Mouse (Mus musculus): Measurements from ENCODE around the gene Mtcl1. TPM values are rescaled to one million over a fixed set of nuclear protein-coding genes. Genes with fewer than 3 reads are reported as not detected.

The Mtcl1 gene
- 1.8 and 2.2 TPM in 2 replicates for polyA plus RNA-seq (2015; fragmentation: Nextera tagmentation; extraction: Ambion mirVana)

GRCm38 (mm10) chr17:66449460-66450341 lies at the start of gene Mtcl1:
Mtcl1 (minus strand) TSS chr17:66449750.
- WGBS = under 1% methylated on average over 60 of the region's 76 CpGs
- peak within 1 kb of the TSS; percentile 73 for H3K9ac ChIP-seq (ENCODE audit: low read length)
- DNase-seq (ENCODE audit: low spot score) (peak; percentile 61), ATAC-seq (ENCODE audit: low FRiP score, low TSS enrichment) (peak; percentile 76)
- H3K9me3 ChIP-seq (ENCODE audit: control insufficient read depth, low read length) = no peaks in the 10 kb centered on the region
- peak within 1 kb of the TSS; percentile 95 for H3K4me2 ChIP-seq (replicated peaks; ENCODE audit: low read depth)
- peak within 1 kb of the TSS; percentile 77 for H3K4me3 ChIP-seq (ENCODE audit: low read depth, low read length)
- no peaks in the 10 kb centered on the region for H3K27me3 ChIP-seq (ENCODE audit: control insufficient read depth, insufficient read depth, low read length)
- H3K27ac ChIP-seq (replicated peaks) = peak within 1 kb of the TSS; percentile 78
- no peak for TF ChIP-seq EP300 (optimal IDR thresholded peaks at IDR 0.05)
- TF ChIP-seq CTCF (IDR thresholded peaks at IDR 0.05; ENCODE audit: low read depth) = peak; percentile 23; the same call in 1 of the 2 replicates
- no peaks in the 10 kb centered on the region; the same call in 1 of the 2 replicates for H3K4me1 ChIP-seq (replicated peaks; ENCODE audit: control insufficient read depth, insufficient read depth)
- no peaks in the 10 kb centered on the region for H3K36me3 ChIP-seq (ENCODE audit: control insufficient read depth, insufficient read depth, low read length)

GRCm38 (mm10) chr17:66498598-66498997 lies 49.0 kb upstream of the Mtcl1 start:
- Histone ChIP-seq H3K4me1 (replicated peaks; ENCODE audit: control insufficient read depth, insufficient read depth) (no peaks in the 10 kb centered on the region), H3K9ac (ENCODE audit: low read length) (no peak overlapping the region), H3K27ac (replicated peaks) (no peak overlapping the region), H3K4me3 (ENCODE audit: low read depth, low read length) (no peak overlapping the region), H3K4me2 (replicated peaks; ENCODE audit: low read depth) (no peak overlapping the region), H3K36me3 (ENCODE audit: control insufficient read depth, insufficient read depth, low read length) (peaks cover 14% of the 10 kb centered on the region), H3K27me3 (ENCODE audit: control insufficient read depth, insufficient read depth, low read length) (no peaks in the 10 kb centered on the region), H3K9me3 (ENCODE audit: control insufficient read depth, low read length) (no peaks in the 10 kb centered on the region)
- no peak for TF ChIP-seq CTCF (IDR thresholded peaks at IDR 0.05; ENCODE audit: low read depth)
- TF ChIP-seq EP300 (optimal IDR thresholded peaks at IDR 0.05) = no peak
- DNase-seq (ENCODE audit: low spot score) = no peak
- WGBS = 81% methylated on average over 14 of the region's 14 CpGs
- no peak for ATAC-seq (ENCODE audit: low FRiP score, low TSS enrichment)

GRCm38 (mm10) chr17:66496589-66496988 lies 47.0 kb upstream of the Mtcl1 start:
- DNase-seq (ENCODE audit: low spot score) (no peak), ATAC-seq (ENCODE audit: low FRiP score, low TSS enrichment) (no peak)
- no peaks in the 10 kb centered on the region for H3K27me3 ChIP-seq (ENCODE audit: control insufficient read depth, insufficient read depth, low read length)
- H3K27ac ChIP-seq (replicated peaks) = no peak overlapping the region
- TF ChIP-seq EP300 (optimal IDR thresholded peaks at IDR 0.05) (no peak), CTCF (IDR thresholded peaks at IDR 0.05; ENCODE audit: low read depth) (no peak)
- 90% methylated on average over 9 of the region's 9 CpGs for WGBS
- no peaks in the 10 kb centered on the region for H3K4me1 ChIP-seq (replicated peaks; ENCODE audit: control insufficient read depth, insufficient read depth)
- no peak overlapping the region for H3K4me3 ChIP-seq (ENCODE audit: low read depth, low read length)
- peaks cover 14% of the 10 kb centered on the region; the same call in 1 of the 2 replicates for H3K36me3 ChIP-seq (ENCODE audit: control insufficient read depth, insufficient read depth, low read length)
- no peak overlapping the region for H3K4me2 ChIP-seq (replicated peaks; ENCODE audit: low read depth)
- no peaks in the 10 kb centered on the region for H3K9me3 ChIP-seq (ENCODE audit: control insufficient read depth, low read length)
- no peak overlapping the region for H3K9ac ChIP-seq (ENCODE audit: low read length)

- H3K27ac ChIP-seq (replicated peaks) = no peak overlapping the region
- no peak overlapping the region for H3K4me3 ChIP-seq (ENCODE audit: low read depth, low read length)
- no peaks in the 10 kb centered on the region for H3K27me3 ChIP-seq (ENCODE audit: control insufficient read depth, insufficient read depth, low read length)
- H3K9ac ChIP-seq (ENCODE audit: low read length) = no peak overlapping the region
- TF ChIP-seq CTCF (IDR thresholded peaks at IDR 0.05; ENCODE audit: low read depth) = peak; percentile 99
- TF ChIP-seq EP300 (optimal IDR thresholded peaks at IDR 0.05) = no peak
- H3K4me2 ChIP-seq (replicated peaks; ENCODE audit: low read depth) = no peak overlapping the region
- H3K36me3 ChIP-seq (ENCODE audit: control insufficient read depth, insufficient read depth, low read length) = no peaks in the 10 kb centered on the region; the same call in 1 of the 2 replicates
- DNase-seq (ENCODE audit: low spot score) = peak; percentile 48
- ATAC-seq (ENCODE audit: low FRiP score, low TSS enrichment) = peak; percentile 46; the same call in 1 of the 2 replicates
- H3K9me3 ChIP-seq (ENCODE audit: control insufficient read depth, low read length) = no peaks in the 10 kb centered on the region
- H3K4me1 ChIP-seq (replicated peaks; ENCODE audit: control insufficient read depth, insufficient read depth) = no peaks in the 10 kb centered on the region
- 41% methylated on average over 10 of the region's 10 CpGs for whole genome bisulfite sequencing
Observed at GRCm38 (mm10) chr17:66490022-66490601, 40.6 kb upstream of the Mtcl1 start.

- 90% methylated on average over 6 of the region's 6 CpGs for WGBS
- ATAC-seq (ENCODE audit: low FRiP score, low TSS enrichment) = no peak
- no peak overlapping the region for H3K4me3 ChIP-seq (ENCODE audit: low read depth, low read length)
Observed at GRCm38 (mm10) chr17:66486576-66486975, 37.0 kb upstream of the Mtcl1 start.

More at GRCm38 (mm10) chr17:66486576-66486975, 37.0 kb upstream of the Mtcl1 start:
- no peak overlapping the region for H3K27ac ChIP-seq (replicated peaks)
- DNase-seq (ENCODE audit: low spot score) = no peak
- no peaks in the 10 kb centered on the region for H3K4me1 ChIP-seq (replicated peaks; ENCODE audit: control insufficient read depth, insufficient read depth)
- H3K9ac ChIP-seq (ENCODE audit: low read length) = no peak overlapping the region
- TF ChIP-seq CTCF (IDR thresholded peaks at IDR 0.05; ENCODE audit: low read depth) (no peak), EP300 (optimal IDR thresholded peaks at IDR 0.05) (no peak)
- H3K36me3 ChIP-seq (ENCODE audit: control insufficient read depth, insufficient read depth, low read length) = no peaks in the 10 kb centered on the region
- H3K27me3 ChIP-seq (ENCODE audit: control insufficient read depth, insufficient read depth, low read length) = no peaks in the 10 kb centered on the region
- H3K4me2 ChIP-seq (replicated peaks; ENCODE audit: low read depth) = no peak overlapping the region
- H3K9me3 ChIP-seq (ENCODE audit: control insufficient read depth, low read length) = no peaks in the 10 kb centered on the region

All from stomach, postnatal 0 days (tissue).